Mouse (Mus musculus) lung, adult 2 months (tissue): Measurements from ENCODE around the gene Taf3. TPM values are rescaled to one million over a fixed set of nuclear protein-coding genes. Genes with fewer than 3 reads are reported as not detected.

Experiments used
- DNase-seq: peaks from one replicate; pipeline ENCODE4 v3.0.0; 2022
- H3K4me1 ChIP-seq: fragments of 200-500 bp; 2 replicates; pipeline ENCODE4 v1.6.1; 2011; ENCODE audit warnings: low read length; ENCODE audit not compliant: control insufficient read depth, insufficient read depth
- H3K4me3 ChIP-seq: fragments of 200-500 bp; replicated peaks from 2 replicates; pipeline ENCODE3; 2011; ENCODE audit warnings: low read depth, mild to moderate bottlenecking, control low read depth, low read length; ENCODE audit errors: extremely low read depth
- CTCF ChIP-seq: fragments of 200-500 bp; IDR thresholded peaks from 2 replicates; pipeline ENCODE4 v1.5.1; 2011; ENCODE audit warnings: mild to moderate bottlenecking, low read length, control low read depth; ENCODE audit not compliant: insufficient read depth
- POLR2A ChIP-seq: fragments of 200-500 bp; IDR thresholded peaks from 2 replicates; pipeline ENCODE4 v1.6.1; 2011; ENCODE audit warnings: low read depth, mild to moderate bottlenecking, control low read depth, low read length, borderline replicate concordance; ENCODE audit errors: extremely low read depth
- WGBS: fragments of 180-500 bp; shearing (Covaris S2); methylation state at CpG from one replicate; pipeline ENCODE4 v1.1.7; 2018; 5-methylcytosine and 5-hydroxymethylcytosine counted together
- polyA plus RNA-seq: library from polyadenylated mRNA; depleted of rRNA; stranded (reverse); fragments of >200 nt; gene quantifications from 2 replicates; pipeline ENCODE4 v1.2.3, GENCODE M21; 2012

Taf3 gene
- polyA plus RNA-seq, 1 experiment = 5.8 TPM

- TF ChIP-seq CTCF (no peak), POLR2A (no peak)
- no peak overlapping the region for H3K4me3 ChIP-seq
- no peak for DNase-seq
- no peaks in the 10 kb centered on the region for H3K4me1 ChIP-seq
- WGBS = 76% methylated on average over 4 of the region's 4 CpGs
These were observed 57.6 kb downstream of the Taf3 start for GRCm38 (mm10) chr2:9990690-9991229.

GRCm38 (mm10) chr2:9989649-9990547, 58.5 kb downstream of the Taf3 start:
- TF ChIP-seq POLR2A = no peak
- no peak for DNase-seq
- Histone ChIP-seq H3K4me3 (no peak overlapping the region), H3K4me1 (no peaks in the 10 kb centered on the region)
- WGBS = 71% methylated on average over 17 of the region's 17 CpGs

- no peak for DNase-seq
- TF ChIP-seq CTCF (no peak), POLR2A (no peak)
- Histone ChIP-seq H3K4me1 (no peaks in the 10 kb centered on the region), H3K4me3 (no peak overlapping the region)
- 90% methylated on average over 4 of the region's 4 CpGs for WGBS
These were observed 60.1 kb downstream of the Taf3 start for GRCm38 (mm10) chr2:9988290-9988689.

GRCm38 (mm10) chr2:9985979-9986447, 62.4 kb downstream of the Taf3 start:
- Histone ChIP-seq H3K4me1 (no peaks in the 10 kb centered on the region), H3K4me3 (no peak overlapping the region)
- WGBS = 18% methylated on average over 6 of the region's 6 CpGs
- TF ChIP-seq CTCF = no peak
- TF ChIP-seq POLR2A = no peak
- DNase-seq = no peak

GRCm38 (mm10) chr2:9982446-9982845, 66.0 kb downstream of the Taf3 start:
- WGBS = 23% methylated on average over 5 of the region's 5 CpGs
- H3K4me3 ChIP-seq = no peak overlapping the region

GRCm38 (mm10) chr2:9971927-9972326, 76.5 kb downstream of the Taf3 start:
- H3K4me3 ChIP-seq = no peak overlapping the region
- WGBS = 40% methylated on average over 3 of the region's 3 CpGs
- no peak for DNase-seq
- no peaks in the 10 kb centered on the region; the same call in none of the 2 replicates for H3K4me1 ChIP-seq
- TF ChIP-seq CTCF (no peak), POLR2A (no peak)

More at GRCm38 (mm10) chr2:9982446-9982845, 66.0 kb downstream of the Taf3 start:
- DNase-seq = no peak
- H3K4me1 ChIP-seq = no peaks in the 10 kb centered on the region
- TF ChIP-seq POLR2A (no peak), CTCF (no peak)

GRCm38 (mm10) chr2:9970579-9970978, 77.8 kb downstream of the Taf3 start:
- TF ChIP-seq CTCF (no peak), POLR2A (no peak)
- WGBS = 59% methylated on average over 3 of the region's 3 CpGs
- DNase-seq = no peak

GRCm38 (mm10) chr2:9970178-9970577, 78.2 kb downstream of the Taf3 start:
- TF ChIP-seq POLR2A (no peak), CTCF (no peak)
- no peak for DNase-seq
- WGBS = 60% methylated on average over 4 of the region's 4 CpGs
- Histone ChIP-seq H3K4me1 (peaks cover 2% of the 10 kb centered on the region), H3K4me3 (no peak overlapping the region)

More at GRCm38 (mm10) chr2:9970579-9970978, 77.8 kb downstream of the Taf3 start:
- Histone ChIP-seq H3K4me3 (no peak overlapping the region), H3K4me1 (peaks cover 2% of the 10 kb centered on the region)

GRCm38 (mm10) chr2:9969734-9970133, 78.7 kb downstream of the Taf3 start:
- Histone ChIP-seq H3K4me1 (peaks cover 2% of the 10 kb centered on the region), H3K4me3 (no peak overlapping the region)
- no peak for TF ChIP-seq CTCF
- TF ChIP-seq POLR2A = no peak
- 57% methylated on average over 5 of the region's 5 CpGs for WGBS
- no peak for DNase-seq
